Mouse (Mus musculus): ENCODE measurements at regions not wholly inside any gene's neighbourhood (a gene's known extent, or its start where the extent isn't known, plus 50 kb on each side); places are given as distances from the start of the nearest gene placed in this dataset.

GRCm38 (mm10) chr5:75257067-75257466 lies 105.0 kb downstream of the Pdgfra start:
- no peak overlapping the region for H3K4me2 ChIP-seq (ENCODE audit: low read depth)
- no peaks in the 10 kb centered on the region for H3K9me3 ChIP-seq (ENCODE audit: control insufficient read depth, low read length)
- 53% methylated on average over 2 of the region's 2 CpGs for WGBS (ENCODE audit: insufficient replicate concordance)
- no peak for DNase-seq (ENCODE audit: low read depth in 3 of 3, low spot score in 3 of 3)
- H3K9ac ChIP-seq (replicated peaks): no peak overlapping the region
- ATAC-seq (ENCODE audit: insufficient read depth): no peak
- H3K27ac ChIP-seq: no peak overlapping the region
- H3K4me3 ChIP-seq (ENCODE audit: insufficient read depth in 1 of 2, low read depth in 2 of 2, low read length in 2 of 2): no peak overlapping the region
- H3K27me3 ChIP-seq (ENCODE audit: control insufficient read depth, insufficient read depth, low read length): no peaks in the 10 kb centered on the region
- no peaks in the 10 kb centered on the region; a peak in 1 of 4 replicates for H3K4me1 ChIP-seq (replicated peaks; ENCODE audit: control insufficient read depth in 2 of 2, insufficient read depth in 2 of 2, low read length in 1 of 2)
- TF ChIP-seq EP300 (IDR thresholded peaks at IDR 0.05; ENCODE audit: low read depth) (no peak), CTCF (IDR thresholded peaks at IDR 0.05; ENCODE audit: low read depth) (no peak)
- H3K36me3 ChIP-seq (replicated peaks; ENCODE audit: control insufficient read depth, insufficient read depth, low read depth): no peaks in the 10 kb centered on the region

- no peak for TF ChIP-seq CTCF (IDR thresholded peaks at IDR 0.05; ENCODE audit: low read depth)
- no peak for TF ChIP-seq EP300 (IDR thresholded peaks at IDR 0.05; ENCODE audit: low read depth)
- Histone ChIP-seq H3K4me3 (ENCODE audit: insufficient read depth in 1 of 2, low read depth in 2 of 2, low read length in 2 of 2) (no peak overlapping the region), H3K4me2 (ENCODE audit: low read depth) (no peak overlapping the region), H3K4me1 (replicated peaks; ENCODE audit: control insufficient read depth in 2 of 2, insufficient read depth in 2 of 2, low read length in 1 of 2) (no peaks in the 10 kb centered on the region), H3K27me3 (ENCODE audit: control insufficient read depth, insufficient read depth, low read length) (no peaks in the 10 kb centered on the region), H3K9me3 (ENCODE audit: control insufficient read depth, low read length) (no peaks in the 10 kb centered on the region), H3K9ac (replicated peaks) (no peak overlapping the region), H3K27ac (no peak overlapping the region), H3K36me3 (replicated peaks; ENCODE audit: control insufficient read depth, insufficient read depth, low read depth) (no peaks in the 10 kb centered on the region)
- ATAC-seq (ENCODE audit: insufficient read depth): no peak
- 57% methylated on average over 10 of the region's 10 CpGs for WGBS (ENCODE audit: insufficient replicate concordance)
- DNase-seq (ENCODE audit: low read depth in 3 of 3, low spot score in 3 of 3): no peak
Measured at GRCm38 (mm10) chr5:75260247-75260646, 108.2 kb downstream of the Pdgfra start.

- no peak overlapping the region for H3K4me2 ChIP-seq (ENCODE audit: low read depth)
- no peak overlapping the region for H3K27ac ChIP-seq
- H3K4me1 ChIP-seq (replicated peaks; ENCODE audit: control insufficient read depth in 2 of 2, insufficient read depth in 2 of 2, low read length in 1 of 2): peaks cover 0 to 13% of the 10 kb centered on the region in 2 experiments; a peak in 2 of 4 replicates
- ATAC-seq (ENCODE audit: insufficient read depth): no peak
- no peak for TF ChIP-seq EP300 (IDR thresholded peaks at IDR 0.05; ENCODE audit: low read depth)
- no peak for TF ChIP-seq CTCF (IDR thresholded peaks at IDR 0.05; ENCODE audit: low read depth)
- H3K9ac ChIP-seq (replicated peaks): no peak overlapping the region
- WGBS (ENCODE audit: insufficient replicate concordance): 74% methylated on average over 7 of the region's 7 CpGs
- H3K4me3 ChIP-seq (ENCODE audit: insufficient read depth in 1 of 2, low read depth in 2 of 2, low read length in 2 of 2): no peak overlapping the region
- H3K27me3 ChIP-seq (ENCODE audit: control insufficient read depth, insufficient read depth, low read length): no peaks in the 10 kb centered on the region
- no peaks in the 10 kb centered on the region for H3K36me3 ChIP-seq (replicated peaks; ENCODE audit: control insufficient read depth, insufficient read depth, low read depth)
- no peak for DNase-seq (ENCODE audit: low read depth in 3 of 3, low spot score in 3 of 3)
- H3K9me3 ChIP-seq (ENCODE audit: control insufficient read depth, low read length): no peaks in the 10 kb centered on the region
Measured at GRCm38 (mm10) chr5:75266111-75266676, 114.1 kb downstream of the Pdgfra start.

GRCm38 (mm10) chr5:75266871-75267270 lies 114.8 kb downstream of the Pdgfra start:
- 53% methylated on average over 4 of the region's 4 CpGs for WGBS (ENCODE audit: insufficient replicate concordance)
- Histone ChIP-seq H3K27ac (no peak overlapping the region), H3K36me3 (replicated peaks; ENCODE audit: control insufficient read depth, insufficient read depth, low read depth) (no peaks in the 10 kb centered on the region), H3K4me2 (ENCODE audit: low read depth) (no peak overlapping the region), H3K27me3 (ENCODE audit: control insufficient read depth, insufficient read depth, low read length) (no peaks in the 10 kb centered on the region), H3K9me3 (ENCODE audit: control insufficient read depth, low read length) (no peaks in the 10 kb centered on the region), H3K4me1 (replicated peaks; ENCODE audit: control insufficient read depth in 2 of 2, insufficient read depth in 2 of 2, low read length in 1 of 2) (peaks cover 0 to 13% of the 10 kb centered on the region in 2 experiments; a peak in 2 of 4 replicates), H3K9ac (replicated peaks) (no peak overlapping the region), H3K4me3 (ENCODE audit: insufficient read depth in 1 of 2, low read depth in 2 of 2, low read length in 2 of 2) (no peak overlapping the region)
- DNase-seq (ENCODE audit: low read depth in 3 of 3, low spot score in 3 of 3): no peak
- ATAC-seq (ENCODE audit: insufficient read depth): no peak
- TF ChIP-seq CTCF (IDR thresholded peaks at IDR 0.05; ENCODE audit: low read depth): no peak
- no peak for TF ChIP-seq EP300 (IDR thresholded peaks at IDR 0.05; ENCODE audit: low read depth)

- Histone ChIP-seq H3K9ac (replicated peaks) (no peak overlapping the region), H3K27ac (no peak overlapping the region), H3K9me3 (ENCODE audit: control insufficient read depth, low read length) (no peaks in the 10 kb centered on the region), H3K4me2 (ENCODE audit: low read depth) (no peak overlapping the region), H3K36me3 (replicated peaks; ENCODE audit: control insufficient read depth, insufficient read depth, low read depth) (no peaks in the 10 kb centered on the region), H3K4me1 (replicated peaks; ENCODE audit: control insufficient read depth in 2 of 2, insufficient read depth in 2 of 2, low read length in 1 of 2) (peaks cover 0 to 13% of the 10 kb centered on the region in 2 experiments; a peak in 2 of 4 replicates), H3K27me3 (ENCODE audit: control insufficient read depth, insufficient read depth, low read length) (no peaks in the 10 kb centered on the region), H3K4me3 (ENCODE audit: insufficient read depth in 1 of 2, low read depth in 2 of 2, low read length in 2 of 2) (no peak overlapping the region)
- ATAC-seq (ENCODE audit: insufficient read depth) (no peak), DNase-seq (ENCODE audit: low read depth in 3 of 3, low spot score in 3 of 3) (no peak)
- TF ChIP-seq EP300 (IDR thresholded peaks at IDR 0.05; ENCODE audit: low read depth) (no peak), CTCF (IDR thresholded peaks at IDR 0.05; ENCODE audit: low read depth) (no peak)
- WGBS (ENCODE audit: insufficient replicate concordance): 27% methylated on average over 3 of the region's 3 CpGs
Measured at GRCm38 (mm10) chr5:75267766-75268165, 115.7 kb downstream of the Pdgfra start.
